Mouse (Mus musculus) small intestine, adult 2 months (tissue): ENCODE data around the gene Srcap. TPM values are rescaled to one million over a fixed set of nuclear protein-coding genes. Genes with fewer than 3 reads are reported as not detected.

Experiments
- H3K27ac ChIP-seq: fragments of 200-500 bp; 2 replicates; pipeline ENCODE4 v1.5.1; 2012; ENCODE audit warnings: low read depth, low read length, control low read depth, inconsistent platforms; ENCODE audit not compliant: insufficient read depth
- H3K27me3 ChIP-seq: fragments of 200-500 bp; 2 replicates; pipeline ENCODE4 v1.6.1; 2012; ENCODE audit warnings: mild to moderate bottlenecking, moderate library complexity, low read length, inconsistent platforms; ENCODE audit not compliant: control insufficient read depth, insufficient read depth
- H3K36me3 ChIP-seq: fragments of 200-500 bp; 2 replicates; pipeline ENCODE4 v1.6.1; 2012; ENCODE audit warnings: mild to moderate bottlenecking, low read length, control low read depth, inconsistent platforms; ENCODE audit not compliant: control insufficient read depth, insufficient read depth
- H3K4me1 ChIP-seq: fragments of 200-500 bp; 2 replicates; pipeline ENCODE4 v1.6.1; 2012; ENCODE audit warnings: low read length, inconsistent platforms, mixed read lengths; ENCODE audit not compliant: control insufficient read depth, insufficient read depth, insufficient read length
- H3K4me3 ChIP-seq: fragments of 200-500 bp; 2 replicates; pipeline ENCODE4 v1.5.1; 2012; ENCODE audit warnings: low read depth, mild to moderate bottlenecking, control low read depth, inconsistent platforms, low read length, moderate library complexity
- CTCF ChIP-seq: fragments of 200-500 bp; IDR thresholded peaks from 2 replicates; pipeline ENCODE4 v1.5.1; 2012; ENCODE audit warnings: low read depth, mild to moderate bottlenecking, control low read depth, inconsistent platforms, low read length, moderate library complexity, mixed read lengths; ENCODE audit not compliant: insufficient replicate concordance, insufficient read length; ENCODE audit errors: extremely low read depth
- POLR2A ChIP-seq: fragments of 200-500 bp; IDR thresholded peaks from 2 replicates; pipeline ENCODE4 v1.6.1; 2012; ENCODE audit warnings: low read depth, mild to moderate bottlenecking, control low read depth, inconsistent platforms, low read length, moderate library complexity
- WGBS: fragments of 180-500 bp; shearing (Covaris S2); methylation state at CpG from one replicate; pipeline ENCODE4 v1.1.7; 2018; 5-methylcytosine and 5-hydroxymethylcytosine counted together
- polyA plus RNA-seq: library from polyadenylated mRNA; depleted of rRNA; stranded (reverse); fragments of >200 nt; gene quantifications from 2 replicates; pipeline ENCODE4 v1.2.3, GENCODE M21; 2012

Gene Srcap
- polyA plus RNA-seq, 1 experiment: 52.6 TPM

DNA sequence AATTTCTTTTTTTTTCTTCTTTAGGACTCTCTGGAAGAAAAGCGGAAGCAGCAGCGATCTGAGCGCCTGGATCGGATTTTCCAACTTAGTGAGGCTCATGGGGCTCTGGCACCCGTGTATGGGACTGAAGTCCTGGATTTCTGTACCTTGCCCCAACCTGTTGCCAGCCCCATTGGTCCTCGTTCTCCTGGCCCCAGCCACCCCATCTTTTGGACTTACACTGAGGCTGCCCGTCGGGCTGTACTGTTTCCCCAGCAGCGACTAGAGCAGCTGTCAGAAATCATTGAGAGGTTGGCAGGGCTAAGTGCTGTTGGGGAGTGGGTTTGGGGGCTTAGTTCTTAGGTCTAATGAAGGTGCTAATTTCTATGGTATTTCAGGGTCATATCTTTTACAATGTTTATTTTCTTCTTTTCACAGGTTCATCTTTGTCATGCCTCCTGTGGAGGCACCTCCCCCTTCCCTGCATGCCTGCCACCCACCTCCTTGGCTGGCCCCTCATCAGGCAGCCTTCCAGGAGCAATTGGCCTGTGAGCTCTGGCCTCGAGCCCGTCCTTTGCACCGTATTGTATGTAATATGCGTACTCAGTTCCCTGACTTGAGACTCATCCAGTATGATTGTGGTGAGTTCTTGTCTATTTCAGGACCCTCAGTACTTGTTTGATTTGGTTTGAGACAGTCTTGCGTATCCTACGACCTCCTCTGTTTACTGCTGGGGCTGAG, 37.5 kb downstream of the Srcap start:
- WGBS: 71% methylated on average over 15 of the region's 15 CpGs
- TF ChIP-seq CTCF (no peak), POLR2A (no peak)
- H3K4me3 ChIP-seq: no peak overlapping the region
- no peaks in the 10 kb centered on the region for H3K27me3 ChIP-seq
- peaks cover 60% of the 10 kb centered on the region for H3K36me3 ChIP-seq
- no peaks in the 10 kb centered on the region for H3K4me1 ChIP-seq
- no peak overlapping the region for H3K27ac ChIP-seq

DNA sequence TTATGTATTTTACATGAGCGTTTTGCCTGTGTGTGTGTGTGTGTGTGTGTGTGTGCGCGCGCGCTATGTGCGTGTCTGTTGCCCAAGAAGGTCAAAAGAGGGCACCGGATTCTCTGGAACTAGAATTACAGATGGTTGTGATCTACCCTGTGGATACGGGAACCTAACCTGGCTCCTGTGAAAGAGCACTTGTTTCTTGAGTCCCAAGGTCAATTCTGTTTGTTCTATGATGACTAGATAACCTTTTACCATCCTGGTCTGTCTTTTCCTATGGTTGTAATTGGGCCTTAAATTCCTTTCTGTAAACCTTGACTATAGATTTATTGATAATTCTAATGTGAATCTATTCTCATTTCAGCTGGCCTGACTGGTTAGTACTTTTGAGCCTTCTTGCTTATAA, 39.8 kb downstream of the Srcap start:
- no peaks in the 10 kb centered on the region for H3K27me3 ChIP-seq
- peaks cover 66% of the 10 kb centered on the region for H3K36me3 ChIP-seq
- TF ChIP-seq CTCF (no peak), POLR2A (no peak)
- 84% methylated on average over 8 of the region's 8 CpGs for WGBS
- H3K27ac ChIP-seq: no peak overlapping the region
- H3K4me3 ChIP-seq: no peak overlapping the region
- H3K4me1 ChIP-seq: no peaks in the 10 kb centered on the region

DNA sequence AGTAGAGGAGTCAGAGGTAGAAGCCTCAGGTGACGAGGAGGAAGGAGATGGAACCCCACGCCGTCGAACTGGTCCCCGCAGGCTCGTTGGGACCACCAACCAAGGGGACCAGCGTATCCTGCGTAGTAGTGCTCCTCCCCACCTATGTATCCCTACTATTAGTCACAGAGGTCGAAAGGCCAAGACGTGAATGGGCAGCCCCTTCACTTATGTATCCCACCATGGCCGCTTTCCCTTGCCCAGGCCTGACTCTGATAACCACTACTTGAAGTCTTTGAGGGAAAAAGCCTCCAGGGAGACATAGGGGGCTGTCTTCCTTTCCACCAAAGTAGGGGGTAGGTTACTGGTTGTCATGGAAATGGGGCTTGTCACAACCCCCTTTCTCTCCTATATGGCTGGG, 48.8 kb downstream of the Srcap start:
- Histone ChIP-seq H3K27me3 (no peaks in the 10 kb centered on the region), H3K27ac (no peak overlapping the region), H3K4me3 (no peak overlapping the region), H3K36me3 (peaks cover 55% of the 10 kb centered on the region), H3K4me1 (no peaks in the 10 kb centered on the region)
- WGBS: 93% methylated on average over 11 of the region's 11 CpGs
- TF ChIP-seq POLR2A: no peak
- TF ChIP-seq CTCF: no peak

DNA sequence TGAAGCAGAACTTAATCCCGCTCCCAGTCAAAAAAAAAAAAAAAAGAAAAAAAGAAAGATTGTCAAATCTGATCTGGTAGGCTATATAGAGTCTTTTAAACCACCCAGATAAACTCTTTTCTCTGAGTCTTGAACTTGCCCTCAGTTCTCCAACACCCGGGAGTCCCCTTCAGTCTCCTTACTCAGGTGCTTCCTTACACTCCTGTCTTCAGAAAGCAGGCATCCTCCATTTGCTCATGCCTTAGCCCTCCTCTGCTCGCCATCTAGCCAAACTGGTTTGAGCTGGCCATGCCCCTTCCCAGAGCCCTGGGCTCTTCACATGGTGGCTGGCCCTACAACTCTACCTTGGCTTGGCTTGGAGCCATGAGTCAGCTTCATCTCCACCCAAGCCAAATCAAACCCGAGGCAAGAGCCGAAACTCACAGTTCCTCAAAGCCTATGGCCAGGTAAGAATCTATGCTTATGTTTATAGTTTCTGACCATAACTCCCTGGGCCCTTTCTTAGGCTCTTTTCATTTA, 49.6 kb downstream of the Srcap start, which contains the start of gene Tmem265:
Tmem265 (plus strand) TSS at position 51 of the 519 bp plus-strand sequence.
- Histone ChIP-seq H3K27me3 (no peaks in the 10 kb centered on the region), H3K4me3 (no peak within 1 kb of the TSS), H3K4me1 (no peaks in the 10 kb centered on the region), H3K27ac (no peak within 1 kb of the TSS), H3K36me3 (peaks cover 54% of the 10 kb centered on the region)
- TF ChIP-seq CTCF: no peak
- TF ChIP-seq POLR2A: no peak
- 75% methylated on average over 5 of the region's 5 CpGs for WGBS

DNA sequence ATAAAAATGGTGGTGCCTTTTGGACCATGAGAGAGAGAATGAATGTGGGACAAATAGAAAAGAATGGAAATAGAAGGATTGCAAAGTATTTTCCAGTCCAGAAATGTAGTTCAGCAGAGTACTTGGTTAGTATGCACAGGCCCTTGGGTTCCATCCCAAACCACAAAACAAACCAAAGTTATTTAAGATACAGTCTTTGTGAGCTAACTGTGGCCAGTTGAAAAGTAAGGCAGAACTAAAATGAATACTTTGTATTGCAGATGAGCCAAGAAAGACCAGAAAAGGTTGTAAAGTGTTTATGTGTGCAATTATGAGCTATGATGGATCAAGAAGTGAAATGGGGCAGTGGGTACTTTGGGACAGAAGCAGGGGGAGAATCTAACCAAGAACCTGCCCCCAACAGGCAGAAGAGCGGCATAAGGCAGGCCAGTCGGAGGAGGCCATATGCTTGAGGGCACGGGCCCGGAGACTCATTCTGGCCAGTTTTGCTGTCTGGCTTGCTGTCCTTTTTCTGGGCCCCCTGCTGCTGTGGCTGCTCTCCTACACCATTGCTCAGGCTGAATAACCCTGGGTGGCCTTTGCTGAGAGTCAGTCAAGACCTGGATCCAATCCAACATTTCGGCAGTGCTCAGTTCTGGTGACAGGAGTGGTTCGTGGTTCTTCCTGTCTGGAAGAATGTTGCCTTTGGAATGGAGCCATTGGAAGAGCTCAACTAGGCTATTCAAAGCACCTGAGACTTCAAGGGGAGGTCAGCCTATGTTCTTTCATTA, 52.8 kb downstream of the Srcap start:
- WGBS: 66% methylated on average over 6 of the region's 6 CpGs
- Histone ChIP-seq H3K4me1 (no peaks in the 10 kb centered on the region), H3K27me3 (no peaks in the 10 kb centered on the region), H3K4me3 (no peak overlapping the region), H3K36me3 (peaks cover 33% of the 10 kb centered on the region), H3K27ac (no peak overlapping the region)
- TF ChIP-seq CTCF (no peak), POLR2A (no peak)

DNA sequence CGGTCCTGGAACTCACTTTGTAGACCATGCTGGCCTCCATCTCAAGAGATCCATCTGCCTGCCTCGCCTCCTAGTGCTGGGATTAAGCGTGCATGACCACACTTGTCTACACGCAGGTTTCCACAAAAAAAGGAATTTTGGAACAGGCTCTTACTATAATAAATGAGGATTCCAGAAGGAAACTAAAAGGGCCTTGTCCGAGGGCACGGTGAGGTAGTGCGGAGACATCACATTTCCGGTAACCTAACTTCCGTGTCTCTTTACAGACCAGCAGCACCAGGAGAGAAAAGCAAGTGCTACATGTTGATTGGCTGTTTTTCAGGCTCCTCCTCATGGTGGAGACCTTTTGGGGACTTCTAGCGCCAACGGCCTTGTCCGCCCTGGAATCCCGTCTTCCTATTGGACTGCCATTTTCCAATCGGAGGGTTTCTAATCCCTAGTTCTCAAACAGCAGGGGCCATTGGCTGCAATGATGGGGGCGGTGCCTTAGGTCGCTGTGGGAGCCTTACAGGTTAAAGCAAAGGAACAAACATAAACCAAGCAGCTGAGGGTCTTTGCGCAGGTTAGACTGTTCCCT, 61.2 kb downstream of the Srcap start, which contains the start of gene Phkg2:
Phkg2 (plus strand) TSS at position 446 of the 577 bp plus-strand sequence.
- H3K36me3 ChIP-seq: peaks cover 16% of the 10 kb centered on the region
- H3K27me3 ChIP-seq: no peaks in the 10 kb centered on the region
- H3K27ac ChIP-seq: peak within 1 kb of the TSS; percentile 57
- no peak for TF ChIP-seq CTCF
- peak; percentile 60; the same call in 1 of the 2 replicates for TF ChIP-seq POLR2A
- 1% methylated on average over 17 of the region's 17 CpGs for WGBS
- peaks cover 5% of the 10 kb centered on the region; the same call in 1 of the 2 replicates for H3K4me1 ChIP-seq
- H3K4me3 ChIP-seq: peak within 1 kb of the TSS; percentile 85

DNA sequence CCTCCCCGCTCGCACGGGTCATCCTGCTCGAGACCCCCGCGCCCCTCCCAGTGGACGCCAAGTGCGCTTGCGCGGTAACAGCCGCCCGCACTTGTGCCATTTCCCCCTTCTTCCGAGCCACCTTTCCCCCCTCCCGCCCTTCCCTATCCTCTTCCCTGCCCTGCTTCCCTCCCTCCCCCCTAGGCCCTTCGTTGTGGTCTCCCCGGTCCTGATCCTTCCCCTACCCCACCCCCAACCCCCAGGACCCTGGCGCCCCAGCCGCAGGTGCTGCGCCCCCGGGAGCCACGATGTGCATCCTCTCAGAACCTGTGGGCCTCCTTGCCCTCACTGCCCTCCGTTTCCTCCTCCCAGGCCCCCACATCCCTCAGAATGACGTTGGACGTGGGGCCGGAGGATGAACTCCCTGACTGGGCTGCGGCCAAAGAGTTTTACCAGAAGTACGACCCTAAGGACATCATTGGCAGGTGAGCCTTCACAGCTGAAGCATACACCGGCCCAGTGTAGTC, 61.8 kb downstream of the Srcap start:
- Histone ChIP-seq H3K36me3 (peaks cover 19% of the 10 kb centered on the region), H3K4me1 (peaks cover 5% of the 10 kb centered on the region; the same call in 1 of the 2 replicates), H3K27ac (no peak overlapping the region), H3K4me3 (peak overlapping the region; percentile 85), H3K27me3 (no peaks in the 10 kb centered on the region)
- no peak for TF ChIP-seq CTCF
- TF ChIP-seq POLR2A: no peak
- WGBS: under 1% methylated on average over 27 of the region's 28 CpGs
